Mouse (Mus musculus) cerebellum, adult 18-20 months (tissue): ENCODE measurements around the gene Cep128.

Experiments
- DNase-seq, 2 experiments: peaks; one replicate each; pipeline ENCODE4 v3.0.0; 2021

The Cep128 gene

GRCm38 (mm10) chr12:91171613-91172012 is 212.6 kb downstream of the Cep128 start:
- DNase-seq, result no peak

GRCm38 (mm10) chr12:91161015-91161730 is 223.0 kb downstream of the Cep128 start:
- DNase-seq, result no peak

GRCm38 (mm10) chr12:91158481-91158880 is 225.7 kb downstream of the Cep128 start:
- no peak for DNase-seq

- no peak for DNase-seq
Measured at GRCm38 (mm10) chr12:91154052-91154451, 230.2 kb downstream of the Cep128 start.

- no peak for DNase-seq
Measured at GRCm38 (mm10) chr12:91149152-91149551, 235.1 kb downstream of the Cep128 start.

GRCm38 (mm10) chr12:91134740-91135517 is 249.3 kb downstream of the Cep128 start:
- DNase-seq, result no peak

GRCm38 (mm10) chr12:91115054-91115453 is 269.2 kb downstream of the Cep128 start:
- no peak for DNase-seq

- no peak for DNase-seq
Measured at GRCm38 (mm10) chr12:91103316-91103715, 280.9 kb downstream of the Cep128 start.

GRCm38 (mm10) chr12:91097869-91098268 is 286.3 kb downstream of the Cep128 start:
- DNase-seq, result no peak

- DNase-seq, result no peak
Measured at GRCm38 (mm10) chr12:91096197-91096596, 288.0 kb downstream of the Cep128 start.

GRCm38 (mm10) chr12:91088271-91088670 is 295.9 kb downstream of the Cep128 start:
- DNase-seq, result peak; percentile 49 to 71

- peak in 1 of 2 experiments; percentile 9 for DNase-seq
Measured at GRCm38 (mm10) chr12:91085967-91086366, 298.2 kb downstream of the Cep128 start.

- no peak for DNase-seq
Measured at GRCm38 (mm10) chr12:91075600-91075999, 308.6 kb downstream of the Cep128 start.

GRCm38 (mm10) chr12:91070551-91071045 is 313.6 kb downstream of the Cep128 start:
- DNase-seq, result no peak

GRCm38 (mm10) chr12:91067083-91067441 is 317.1 kb downstream of the Cep128 start:
- no peak for DNase-seq

- no peak for DNase-seq
Measured at GRCm38 (mm10) chr12:91066286-91067082, 317.7 kb downstream of the Cep128 start.

GRCm38 (mm10) chr12:91065423-91065822 is 318.8 kb downstream of the Cep128 start:
- no peak for DNase-seq

GRCm38 (mm10) chr12:91064368-91064999 is 319.7 kb downstream of the Cep128 start:
- DNase-seq, result no peak

- DNase-seq, result no peak
Measured at GRCm38 (mm10) chr12:91063337-91064015, 320.7 kb downstream of the Cep128 start.

GRCm38 (mm10) chr12:91062681-91063080 is 321.5 kb downstream of the Cep128 start:
- no peak for DNase-seq

- no peak for DNase-seq
Measured at GRCm38 (mm10) chr12:91059704-91060318, 324.4 kb downstream of the Cep128 start.

- peak; percentile 80 to 89 for DNase-seq
Measured at GRCm38 (mm10) chr12:91056885-91057284, 327.3 kb downstream of the Cep128 start.
